Mouse (Mus musculus): ENCODE measurements around the gene Kpna3. TPM values are rescaled to one million over a fixed set of nuclear protein-coding genes. Genes with fewer than 3 reads are reported as not detected.

Gene Kpna3
- polyA plus RNA-seq, 1 experiment from 2014 or later = 37.4 TPM

GRCm38 (mm10) chr14:61410020-61410419 lies 29.7 kb downstream of the Kpna3 start:
- Histone ChIP-seq H3K27ac (ENCODE audit: low read length) (no peak overlapping the region), H3K4me3 (ENCODE audit: low read length) (no peak overlapping the region), H3K9ac (ENCODE audit: low read depth, low read length) (no peak overlapping the region), H3K4me1 (ENCODE audit: control insufficient read depth, insufficient read depth, low read length) (peaks cover 5% of the 10 kb centered on the region; the same call in 1 of the 2 replicates), H3K4me2 (ENCODE audit: low read depth, low read length) (no peak overlapping the region), H3K36me3 (ENCODE audit: control insufficient read depth, insufficient read depth, low read length) (no peaks in the 10 kb centered on the region), H3K27me3 (replicated peaks; ENCODE audit: control insufficient read depth, insufficient read depth, low read length) (no peaks in the 10 kb centered on the region), H3K9me3 (ENCODE audit: control insufficient read depth, low read length) (no peaks in the 10 kb centered on the region)
- ATAC-seq = no peak
- 50% methylated on average over 2 of the region's 2 CpGs for WGBS

- Histone ChIP-seq H3K9me3 (ENCODE audit: control insufficient read depth, low read length) (no peaks in the 10 kb centered on the region), H3K27ac (ENCODE audit: low read length) (no peak overlapping the region), H3K4me1 (ENCODE audit: control insufficient read depth, insufficient read depth, low read length) (peaks cover 5% of the 10 kb centered on the region; the same call in 1 of the 2 replicates), H3K9ac (ENCODE audit: low read depth, low read length) (no peak overlapping the region), H3K27me3 (replicated peaks; ENCODE audit: control insufficient read depth, insufficient read depth, low read length) (no peaks in the 10 kb centered on the region), H3K4me2 (ENCODE audit: low read depth, low read length) (no peak overlapping the region), H3K36me3 (ENCODE audit: control insufficient read depth, insufficient read depth, low read length) (no peaks in the 10 kb centered on the region), H3K4me3 (ENCODE audit: low read length) (no peak overlapping the region)
- WGBS = 92% methylated on average over 3 of the region's 3 CpGs
- ATAC-seq = no peak
Measured at GRCm38 (mm10) chr14:61407055-61407454, 32.6 kb downstream of the Kpna3 start.

GRCm38 (mm10) chr14:61405761-61406160 lies 33.9 kb downstream of the Kpna3 start:
- peaks cover 3% of the 10 kb centered on the region; the same call in 1 of the 2 replicates for H3K4me1 ChIP-seq (ENCODE audit: control insufficient read depth, insufficient read depth, low read length)
- H3K4me2 ChIP-seq (ENCODE audit: low read depth, low read length) = no peak overlapping the region
- H3K27me3 ChIP-seq (replicated peaks; ENCODE audit: control insufficient read depth, insufficient read depth, low read length) = no peaks in the 10 kb centered on the region
- H3K27ac ChIP-seq (ENCODE audit: low read length) = no peak overlapping the region
- H3K9ac ChIP-seq (ENCODE audit: low read depth, low read length) = no peak overlapping the region
- ATAC-seq = no peak
- no peaks in the 10 kb centered on the region for H3K36me3 ChIP-seq (ENCODE audit: control insufficient read depth, insufficient read depth, low read length)
- no peak overlapping the region for H3K4me3 ChIP-seq (ENCODE audit: low read length)
- no peaks in the 10 kb centered on the region for H3K9me3 ChIP-seq (ENCODE audit: control insufficient read depth, low read length)

GRCm38 (mm10) chr14:61404941-61405340 lies 34.7 kb downstream of the Kpna3 start:
- Histone ChIP-seq H3K9ac (ENCODE audit: low read depth, low read length) (no peak overlapping the region), H3K27me3 (replicated peaks; ENCODE audit: control insufficient read depth, insufficient read depth, low read length) (no peaks in the 10 kb centered on the region), H3K36me3 (ENCODE audit: control insufficient read depth, insufficient read depth, low read length) (no peaks in the 10 kb centered on the region), H3K9me3 (ENCODE audit: control insufficient read depth, low read length) (no peaks in the 10 kb centered on the region), H3K4me3 (ENCODE audit: low read length) (no peak overlapping the region), H3K4me1 (ENCODE audit: control insufficient read depth, insufficient read depth, low read length) (peaks cover 1% of the 10 kb centered on the region; the same call in 1 of the 2 replicates), H3K27ac (ENCODE audit: low read length) (no peak overlapping the region), H3K4me2 (ENCODE audit: low read depth, low read length) (no peak overlapping the region)
- 90% methylated on average over 3 of the region's 3 CpGs for WGBS
- ATAC-seq = no peak

GRCm38 (mm10) chr14:61394745-61395144 lies 44.9 kb downstream of the Kpna3 start:
- no peak for ATAC-seq
- 85% methylated on average over 6 of the region's 6 CpGs for WGBS

GRCm38 (mm10) chr14:61390586-61390985 lies 49.1 kb downstream of the Kpna3 start:
- no peak for ATAC-seq
- Histone ChIP-seq H3K4me1 (ENCODE audit: control insufficient read depth, insufficient read depth, low read length) (no peaks in the 10 kb centered on the region), H3K9ac (ENCODE audit: low read depth, low read length) (no peak overlapping the region), H3K27me3 (replicated peaks; ENCODE audit: control insufficient read depth, insufficient read depth, low read length) (no peaks in the 10 kb centered on the region), H3K36me3 (ENCODE audit: control insufficient read depth, insufficient read depth, low read length) (no peaks in the 10 kb centered on the region), H3K9me3 (ENCODE audit: control insufficient read depth, low read length) (no peaks in the 10 kb centered on the region), H3K4me3 (ENCODE audit: low read length) (no peak overlapping the region), H3K27ac (ENCODE audit: low read length) (no peak overlapping the region), H3K4me2 (ENCODE audit: low read depth, low read length) (no peak overlapping the region)
- 78% methylated on average over 3 of the region's 3 CpGs for whole genome bisulfite sequencing

More at GRCm38 (mm10) chr14:61394745-61395144, 44.9 kb downstream of the Kpna3 start:
- H3K27ac ChIP-seq (ENCODE audit: low read length) = no peak overlapping the region
- no peak overlapping the region for H3K4me3 ChIP-seq (ENCODE audit: low read length)
- H3K27me3 ChIP-seq (replicated peaks; ENCODE audit: control insufficient read depth, insufficient read depth, low read length) = no peaks in the 10 kb centered on the region
- H3K9me3 ChIP-seq (ENCODE audit: control insufficient read depth, low read length) = no peaks in the 10 kb centered on the region
- no peak overlapping the region for H3K4me2 ChIP-seq (ENCODE audit: low read depth, low read length)
- H3K4me1 ChIP-seq (ENCODE audit: control insufficient read depth, insufficient read depth, low read length) = no peaks in the 10 kb centered on the region
- no peaks in the 10 kb centered on the region for H3K36me3 ChIP-seq (ENCODE audit: control insufficient read depth, insufficient read depth, low read length)
- H3K9ac ChIP-seq (ENCODE audit: low read depth, low read length) = no peak overlapping the region

GRCm38 (mm10) chr14:61367290-61367689 lies 72.4 kb downstream of the Kpna3 start:
- Histone ChIP-seq H3K4me3 (ENCODE audit: low read length) (no peak overlapping the region), H3K27ac (ENCODE audit: low read length) (no peak overlapping the region), H3K4me1 (ENCODE audit: control insufficient read depth, insufficient read depth, low read length) (no peaks in the 10 kb centered on the region), H3K27me3 (replicated peaks; ENCODE audit: control insufficient read depth, insufficient read depth, low read length) (no peaks in the 10 kb centered on the region), H3K36me3 (ENCODE audit: control insufficient read depth, insufficient read depth, low read length) (peaks cover 8% of the 10 kb centered on the region; the same call in 1 of the 2 replicates), H3K9ac (ENCODE audit: low read depth, low read length) (no peak overlapping the region), H3K9me3 (ENCODE audit: control insufficient read depth, low read length) (no peaks in the 10 kb centered on the region), H3K4me2 (ENCODE audit: low read depth, low read length) (no peak overlapping the region)
- 90% methylated on average over 2 of the region's 2 CpGs for WGBS
- ATAC-seq = no peak

GRCm38 (mm10) chr14:61364656-61365055 lies 75.0 kb downstream of the Kpna3 start:
- Histone ChIP-seq H3K9me3 (ENCODE audit: control insufficient read depth, low read length) (no peaks in the 10 kb centered on the region), H3K4me1 (ENCODE audit: control insufficient read depth, insufficient read depth, low read length) (peaks cover 12% of the 10 kb centered on the region), H3K4me3 (ENCODE audit: low read length) (no peak overlapping the region), H3K9ac (ENCODE audit: low read depth, low read length) (no peak overlapping the region), H3K36me3 (ENCODE audit: control insufficient read depth, insufficient read depth, low read length) (peaks cover 4% of the 10 kb centered on the region; the same call in 1 of the 2 replicates), H3K27me3 (replicated peaks; ENCODE audit: control insufficient read depth, insufficient read depth, low read length) (no peaks in the 10 kb centered on the region), H3K4me2 (ENCODE audit: low read depth, low read length) (no peak overlapping the region), H3K27ac (ENCODE audit: low read length) (no peak overlapping the region)
- WGBS = 89% methylated on average over 3 of the region's 3 CpGs
- no peak for ATAC-seq

GRCm38 (mm10) chr14:61363734-61364133 lies 75.9 kb downstream of the Kpna3 start:
- Histone ChIP-seq H3K9ac (ENCODE audit: low read depth, low read length) (no peak overlapping the region), H3K4me3 (ENCODE audit: low read length) (no peak overlapping the region), H3K4me1 (ENCODE audit: control insufficient read depth, insufficient read depth, low read length) (peaks cover 12% of the 10 kb centered on the region), H3K9me3 (ENCODE audit: control insufficient read depth, low read length) (no peaks in the 10 kb centered on the region), H3K4me2 (ENCODE audit: low read depth, low read length) (no peak overlapping the region), H3K27ac (ENCODE audit: low read length) (no peak overlapping the region), H3K36me3 (ENCODE audit: control insufficient read depth, insufficient read depth, low read length) (peaks cover 4% of the 10 kb centered on the region; the same call in 1 of the 2 replicates), H3K27me3 (replicated peaks; ENCODE audit: control insufficient read depth, insufficient read depth, low read length) (no peaks in the 10 kb centered on the region)
- 94% methylated on average over 2 of the region's 2 CpGs for WGBS
- no peak for ATAC-seq

- Histone ChIP-seq H3K9ac (ENCODE audit: low read depth, low read length) (no peak overlapping the region), H3K4me1 (ENCODE audit: control insufficient read depth, insufficient read depth, low read length) (peaks cover 12% of the 10 kb centered on the region), H3K4me2 (ENCODE audit: low read depth, low read length) (no peak overlapping the region), H3K36me3 (ENCODE audit: control insufficient read depth, insufficient read depth, low read length) (peaks cover 3% of the 10 kb centered on the region; the same call in 1 of the 2 replicates), H3K27me3 (replicated peaks; ENCODE audit: control insufficient read depth, insufficient read depth, low read length) (no peaks in the 10 kb centered on the region), H3K27ac (ENCODE audit: low read length) (no peak overlapping the region), H3K9me3 (ENCODE audit: control insufficient read depth, low read length) (no peaks in the 10 kb centered on the region), H3K4me3 (ENCODE audit: low read length) (no peak overlapping the region)
- 97% methylated on average over 2 of the region's 2 CpGs for WGBS
- no peak for ATAC-seq
Measured at GRCm38 (mm10) chr14:61362268-61362667, 77.4 kb downstream of the Kpna3 start.

Data from intestine, embryonic 16.5 days (tissue).